In the genomic region with DNA sequence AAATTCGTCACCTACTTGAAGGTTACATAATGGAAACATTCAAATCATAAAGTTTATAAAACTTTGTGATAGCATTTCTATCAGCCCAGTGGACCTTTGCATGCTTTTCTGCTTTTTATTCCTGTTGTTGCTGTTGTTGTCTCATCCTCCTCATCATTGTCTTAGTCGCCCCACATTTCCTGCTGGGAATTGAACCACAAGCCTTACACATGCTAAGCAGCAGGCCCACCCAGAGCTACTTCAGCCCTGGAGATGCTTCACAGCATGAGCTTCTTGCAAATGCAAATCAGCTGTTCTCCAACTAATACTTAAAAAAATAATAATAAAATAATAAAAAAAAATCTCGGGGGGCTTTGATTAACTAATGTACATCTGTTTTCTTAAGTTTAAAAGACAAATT, we compare ENCODE assay signal across 25 mouse cellular contexts. TPM values are rescaled to one million over a fixed set of nuclear protein-coding genes. Genes with fewer than 3 reads are reported as not detected.
A peak's percentile ranks its signal among the peaks of the same experiment; 100 is the strongest.
DNase-seq lines count a peak whose midpoint lies in the region; ATAC-seq and TF ChIP-seq lines count a peak whose summit lies in the region.
"Had no signal": no experiment of that assay in that cellular context is flagged by ENCODE, and none has a peak within 500 bp of the region (broad histone marks: within the 10 kb centered on the region; RNA-seq: fewer than 3 reads in every experiment).

No protein-coding gene starts in this region.

- no peak for ATAC-seq in midbrain, postnatal 0 days (ENCODE audit: low FRiP score)
- ATAC-seq: activated CD4-positive, CD25-positive, alpha-beta regulatory T cell, adult 4 months; forebrain, embryonic 14.5 days; forebrain, embryonic 16.5 days; Patski had no signal

- H3K4me3 ChIP-seq in midbrain, postnatal 0 days (ENCODE audit: low read depth, low read length) = no peak overlapping the region
- H3K4me3 ChIP-seq: embryonic facial prominence, embryonic 13.5 days; embryonic facial prominence, embryonic 15.5 days; erythroblast, embryonic 14.5 days; forebrain, embryonic 10.5 days; forebrain, embryonic 12.5 days had no signal

- no peaks in the 10 kb centered on the region for H3K4me1 ChIP-seq in midbrain, postnatal 0 days (ENCODE audit: insufficient read depth, low read length)
- H3K4me1 ChIP-seq: embryonic facial prominence, embryonic 13.5 days; embryonic facial prominence, embryonic 15.5 days; forebrain, embryonic 10.5 days; forebrain, embryonic 12.5 days had no signal

- H3K9me3 ChIP-seq in midbrain, postnatal 0 days (ENCODE audit: low read length) = no peaks in the 10 kb centered on the region
- H3K9me3 ChIP-seq: embryonic facial prominence, embryonic 13.5 days; embryonic facial prominence, embryonic 15.5 days; forebrain, embryonic 10.5 days; forebrain, embryonic 12.5 days; G1E had no signal

- no peak overlapping the region for H3K4me2 ChIP-seq in midbrain, postnatal 0 days (ENCODE audit: low read depth, low read length, poor library complexity, severe bottlenecking)
- H3K4me2 ChIP-seq: embryonic facial prominence, embryonic 13.5 days; embryonic facial prominence, embryonic 15.5 days; forebrain, embryonic 12.5 days had no signal

- H3K36me3 ChIP-seq in midbrain, postnatal 0 days (ENCODE audit: insufficient read depth, low read length) = no peaks in the 10 kb centered on the region
- H3K36me3 ChIP-seq: embryonic facial prominence, embryonic 13.5 days; embryonic facial prominence, embryonic 15.5 days; forebrain, embryonic 10.5 days; forebrain, embryonic 12.5 days; G1E had no signal

- no peak overlapping the region for H3K27ac ChIP-seq in midbrain, postnatal 0 days (ENCODE audit: low read depth, low read length)
- H3K27ac ChIP-seq: embryonic facial prominence, embryonic 13.5 days; embryonic facial prominence, embryonic 15.5 days; forebrain, embryonic 10.5 days; forebrain, embryonic 12.5 days had no signal

- no peak for TF ChIP-seq CTCF in midbrain, postnatal 0 days (IDR thresholded peaks at IDR 0.05)

- no peaks in the 10 kb centered on the region for H3K27me3 ChIP-seq in midbrain, postnatal 0 days (ENCODE audit: insufficient read depth, low read length)
- H3K27me3 ChIP-seq: embryonic facial prominence, embryonic 13.5 days; embryonic facial prominence, embryonic 15.5 days; forebrain, embryonic 12.5 days; Patski had no signal

- 50% methylated on average over 3 of the region's 3 CpGs for WGBS in midbrain, postnatal 0 days

- DNase-seq in ES-CJ7 (ENCODE audit: low read depth, low spot score) (peak; percentile 78), R1 (ENCODE audit: low read depth, low spot score) (peak; percentile 58)
- DNase-seq in midbrain, postnatal 0 days (ENCODE audit: low spot score) = no peak
- DNase-seq in left cerebral cortex, adult 11 months (ENCODE audit: low spot score) = no peak
- DNase-seq in heart, adult 11 months = no peak
- DNase-seq: adrenal gland, adult 8-10 months; adrenal gland, postnatal 14 days; adrenal gland, postnatal 36 days; cerebellum, adult 11-12 months; cerebellum, adult 2 months; cerebellum, adult 9-10 months; cerebellum, postnatal 10 days; cerebellum, postnatal 25 days; embryo, embryonic 11 days had no signal

- no peak overlapping the region for H3K9ac ChIP-seq in midbrain, postnatal 0 days (replicated peaks; ENCODE audit: low read length, poor library complexity, severe bottlenecking)
- H3K9ac ChIP-seq: embryonic facial prominence, embryonic 13.5 days; embryonic facial prominence, embryonic 15.5 days; forebrain, embryonic 12.5 days had no signal

RNA-seq across cellular contexts. Expression of a gene that starts 8.5 kb away (rescaled TPM):
- total RNA-seq in midbrain, postnatal 0 days (2014; rRNA removed) = 21.9 and 23.0 TPM in 2 replicates
- polyA plus RNA-seq in midbrain, postnatal 0 days (2015; fragmentation: Nextera tagmentation; extraction: Ambion mirVana) = 5.0 and 7.3 TPM in 2 replicates
- polyA plus RNA-seq: C2C12; erythroblast, embryonic 14.5 days; G1E had no signal

Comparison
In these comparisons a context has a peak if more than half of its experiments do, and no peak if none do; other contexts are left out.
1. DNase-seq: peak in ES-CJ7 (single experiment) and R1 (single experiment); none in midbrain, postnatal 0 days (single experiment), left cerebral cortex, adult 11 months (single experiment) and heart, adult 11 months (single experiment).